Mouse (Mus musculus): ENCODE measurements around the gene Rad51d.
"Not testable (repeated sequence)": the region's sequence is repeated elsewhere in the genome, so short reads cannot be mapped to it uniquely, and the experiment has no call there.

Rad51d gene

DNA sequence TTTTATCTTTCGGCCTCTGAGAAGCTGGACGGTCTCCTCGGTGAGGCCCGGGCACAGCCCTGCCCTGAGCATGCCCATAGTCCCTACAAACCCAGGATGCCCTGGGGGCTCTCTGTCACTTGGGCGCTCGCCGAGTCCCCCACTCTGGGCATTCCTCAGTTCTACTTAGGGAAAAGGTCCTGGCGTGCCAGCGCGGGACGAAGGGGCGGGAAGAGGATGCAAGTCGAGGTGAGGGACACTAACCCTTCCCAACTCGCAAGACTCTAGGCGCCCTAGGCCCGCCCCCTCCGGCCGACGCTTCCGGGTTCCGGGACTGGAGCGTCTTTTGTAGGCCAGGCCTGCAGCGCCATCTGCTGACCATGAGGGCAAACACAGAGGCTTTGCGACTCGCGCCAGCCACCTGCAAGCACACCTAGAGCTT lies at the start of gene Rad51d:
Gene Rad51d, minus strand, starts transcription at position 273 of the 421 bp plus-strand sequence.
- DNase-seq = peak; percentile 88 to 90

DNA sequence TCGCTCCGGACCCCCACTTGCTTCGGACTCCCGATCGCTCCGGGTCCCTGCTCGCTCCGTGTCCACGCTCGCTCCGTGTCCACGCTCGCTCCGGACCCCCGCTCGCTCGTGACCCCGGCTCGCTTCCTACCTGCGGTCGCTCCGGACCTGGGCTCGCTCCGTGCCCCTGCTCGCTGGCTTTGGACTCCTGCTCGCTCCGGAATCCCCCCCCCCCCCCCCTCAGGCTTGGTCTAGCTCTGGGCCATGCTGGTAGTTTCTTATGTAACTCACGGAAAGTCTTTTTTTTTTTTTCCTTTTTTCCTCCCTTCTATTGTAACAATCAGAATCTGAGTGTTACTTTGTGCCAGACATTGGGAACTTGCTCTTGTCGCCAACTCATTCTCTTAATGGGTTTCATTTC lies 42.8 kb upstream of the Rad51d start:
- no peak for DNase-seq

DNA sequence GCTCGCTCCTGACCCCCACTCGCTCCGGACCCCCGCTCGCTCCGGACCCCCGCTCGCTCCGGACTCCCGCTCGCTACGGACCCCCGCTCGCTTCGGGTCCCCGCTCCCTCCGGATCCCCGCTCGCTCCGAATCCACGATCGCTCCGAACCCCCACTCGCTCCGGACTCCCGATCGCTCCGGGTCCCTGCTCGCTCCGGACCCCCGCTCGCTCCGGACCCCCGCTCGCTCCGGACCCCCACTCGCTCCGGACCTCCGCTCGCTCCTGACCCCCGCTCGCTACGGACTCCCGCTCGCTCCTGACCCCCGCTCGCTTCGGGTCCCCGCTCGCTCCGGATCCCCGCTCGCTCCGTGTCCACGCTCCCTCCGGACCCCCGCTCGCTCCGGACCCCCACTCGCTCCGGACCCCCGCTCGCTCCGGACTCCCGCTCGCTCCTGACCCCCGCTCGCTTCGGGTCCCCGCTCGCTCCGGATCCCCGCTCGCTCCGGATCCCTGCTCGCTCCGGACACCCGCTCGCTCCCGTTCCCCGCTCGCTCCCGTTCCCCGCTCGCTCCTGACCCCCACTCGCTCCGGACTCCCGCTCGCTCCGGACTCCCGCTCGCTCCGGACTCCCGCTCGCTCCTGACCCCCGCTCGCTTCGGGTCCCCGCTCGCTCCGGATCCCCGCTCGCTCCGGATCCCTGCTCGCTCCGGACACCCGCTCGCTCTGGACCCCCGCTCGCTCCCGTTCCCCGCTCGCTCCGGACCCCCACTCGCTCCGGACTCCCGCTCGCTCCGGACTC lies 41.4 kb upstream of the Rad51d start:
- not testable (repeated sequence) for DNase-seq

DNA sequence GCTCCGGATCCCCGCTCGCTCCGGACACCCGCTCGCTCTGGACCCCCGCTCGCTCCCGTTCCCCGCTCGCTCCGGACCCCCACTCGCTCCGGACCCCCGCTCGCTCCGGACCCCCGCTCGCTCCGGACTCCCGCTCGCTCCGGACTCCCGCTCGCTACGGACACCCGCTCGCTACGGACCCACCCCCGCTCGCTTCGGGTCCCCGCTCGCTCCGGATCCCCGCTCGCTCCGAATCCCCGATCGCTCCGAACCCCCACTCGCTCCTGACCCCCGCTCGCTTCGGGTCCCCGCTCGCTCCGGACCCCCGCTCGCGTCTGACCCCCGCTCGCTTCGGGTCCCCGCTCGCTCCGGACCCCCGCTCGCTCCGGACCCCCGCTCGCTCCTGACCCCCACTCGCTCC lies 40.7 kb upstream of the Rad51d start:
- DNase-seq = not testable (repeated sequence)

DNA sequence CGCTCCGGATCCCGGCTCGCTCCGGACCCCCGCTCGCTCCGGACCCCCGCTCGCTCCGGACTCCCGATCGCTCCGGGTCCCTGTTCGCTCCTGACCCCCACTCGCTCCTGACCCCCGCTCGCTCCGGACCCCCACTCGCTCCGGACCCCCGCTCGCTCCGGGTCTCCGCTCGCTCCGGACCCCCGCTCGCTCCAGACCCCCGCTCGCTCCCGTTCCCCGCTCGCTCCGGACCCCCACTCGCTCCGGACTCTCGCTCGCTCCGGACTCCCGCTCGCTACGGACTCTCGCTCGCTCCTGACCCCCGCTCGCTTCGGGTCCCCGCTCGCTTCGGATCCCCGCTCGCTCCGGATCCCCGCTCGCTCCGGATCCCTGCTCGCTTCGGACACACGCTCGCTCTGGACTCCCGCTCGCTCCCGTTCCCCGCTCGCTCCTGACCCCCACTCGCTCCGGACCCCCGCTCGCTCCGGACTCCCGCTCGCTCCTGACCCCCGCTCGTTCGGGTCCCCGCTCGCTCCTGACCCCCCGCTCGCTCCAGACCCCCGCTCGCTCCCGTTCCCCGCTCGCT lies 40.1 kb upstream of the Rad51d start:
- DNase-seq = not testable (repeated sequence)

DNA sequence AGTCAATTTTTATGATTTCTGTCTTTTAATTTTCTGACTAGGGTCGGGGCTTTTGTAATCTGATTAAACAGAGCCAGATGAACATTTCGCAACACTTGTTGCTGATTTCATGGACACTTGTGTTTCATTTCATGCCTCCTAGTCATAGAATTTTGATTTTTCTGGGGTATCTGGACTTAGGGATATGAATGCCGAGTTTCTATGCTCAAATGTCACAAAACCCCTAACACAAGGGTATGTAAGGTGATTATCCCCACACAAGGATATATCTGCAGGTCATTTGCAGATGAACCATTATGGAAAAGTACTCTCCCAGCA lies 39.2 kb upstream of the Rad51d start:
- DNase-seq = no peak

DNA sequence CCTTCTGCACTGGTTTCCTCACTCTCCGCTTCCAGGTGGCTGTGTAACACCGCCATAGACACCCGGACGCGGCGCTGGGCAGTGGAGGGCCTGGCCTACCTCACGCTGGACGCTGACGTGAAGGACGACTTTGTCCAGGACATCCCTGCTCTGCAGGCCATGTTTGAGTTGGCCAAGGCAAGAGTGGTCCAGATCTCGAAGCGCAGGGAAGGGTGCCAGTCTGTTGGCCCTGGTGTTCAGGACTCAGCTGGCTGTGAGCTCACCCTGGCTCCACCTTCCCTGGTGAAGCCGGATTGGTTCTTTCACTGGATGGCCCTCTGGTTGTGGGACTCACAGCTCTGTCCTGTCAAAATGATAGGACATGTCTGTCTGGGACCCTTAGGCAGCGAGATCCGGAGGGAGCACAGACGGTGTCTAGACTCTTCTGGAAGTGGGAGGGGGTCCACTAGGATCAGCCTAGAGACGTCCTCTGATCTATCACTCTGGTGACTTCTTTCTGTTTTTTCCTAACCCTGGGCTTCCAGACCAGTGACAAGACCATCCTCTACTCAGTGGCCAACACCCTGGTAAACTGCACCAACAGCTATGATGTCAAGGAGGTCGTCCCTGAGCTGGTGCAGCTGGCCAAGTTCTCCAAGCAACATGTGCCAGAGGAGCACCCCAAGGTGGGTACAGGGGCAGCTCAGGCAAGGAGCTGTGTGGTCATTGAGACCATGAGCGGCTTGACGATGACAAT lies 38.7 kb upstream of the Rad51d start:
- DNase-seq = no peak

DNA sequence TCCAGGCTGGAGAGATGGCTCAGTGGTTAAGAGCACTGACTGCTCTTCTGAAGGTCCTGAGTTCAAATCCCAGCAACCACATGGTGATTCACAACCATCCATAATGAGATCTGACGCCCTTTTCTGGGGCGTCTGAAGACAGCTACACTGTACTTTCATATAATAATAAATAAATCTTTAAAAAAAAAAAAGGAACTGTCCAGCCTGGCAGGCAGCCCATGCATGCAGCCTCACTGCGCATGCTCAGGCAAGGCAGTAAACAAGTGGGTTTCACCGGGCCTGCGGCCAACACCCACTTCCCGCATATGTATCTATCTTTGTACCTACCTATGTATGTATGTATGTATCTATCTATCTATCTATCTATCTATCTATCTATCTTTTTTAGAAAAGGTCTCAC lies 33.5 kb upstream of the Rad51d start:
- not testable (repeated sequence) for DNase-seq

DNA sequence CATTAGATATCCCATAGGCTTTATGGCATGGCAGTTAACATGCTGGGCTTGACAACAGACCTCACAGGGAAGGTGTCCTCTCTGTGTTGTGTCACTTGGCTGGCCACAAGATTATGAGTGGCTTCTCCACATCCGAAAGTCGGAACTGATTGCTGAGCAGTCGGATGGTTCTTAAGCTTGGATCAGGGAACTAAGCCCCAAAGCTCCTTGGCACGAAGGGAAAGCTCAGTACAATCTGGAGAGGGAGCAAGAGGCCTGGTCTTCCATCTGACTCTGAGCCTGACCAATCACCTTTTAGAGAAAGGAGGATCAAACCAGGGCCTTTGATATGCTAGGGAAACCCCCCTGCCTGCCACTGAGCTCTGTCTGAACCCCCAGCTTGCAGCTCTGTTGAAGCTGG lies 31.3 kb upstream of the Rad51d start:
- DNase-seq = no peak

DNA sequence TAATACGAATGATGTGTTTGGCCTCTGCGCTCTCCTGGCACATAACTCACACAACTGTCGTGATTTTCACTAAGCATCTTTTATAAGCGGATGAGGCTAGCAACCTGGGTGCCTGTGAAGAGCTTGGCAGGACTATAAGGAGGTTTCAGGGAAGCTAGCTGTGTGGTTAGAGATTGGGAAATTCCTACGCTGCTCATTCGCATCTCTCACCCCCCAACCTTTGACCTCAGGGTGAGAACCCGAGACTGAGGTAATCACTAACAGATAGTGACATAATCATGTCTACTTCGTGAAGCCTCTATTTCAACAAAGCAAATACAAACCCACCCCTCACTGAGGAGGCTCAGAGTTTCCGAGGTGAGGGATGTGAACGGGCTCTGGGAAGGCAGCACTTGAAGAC lies 30.4 kb upstream of the Rad51d start:
- no peak for DNase-seq

DNA sequence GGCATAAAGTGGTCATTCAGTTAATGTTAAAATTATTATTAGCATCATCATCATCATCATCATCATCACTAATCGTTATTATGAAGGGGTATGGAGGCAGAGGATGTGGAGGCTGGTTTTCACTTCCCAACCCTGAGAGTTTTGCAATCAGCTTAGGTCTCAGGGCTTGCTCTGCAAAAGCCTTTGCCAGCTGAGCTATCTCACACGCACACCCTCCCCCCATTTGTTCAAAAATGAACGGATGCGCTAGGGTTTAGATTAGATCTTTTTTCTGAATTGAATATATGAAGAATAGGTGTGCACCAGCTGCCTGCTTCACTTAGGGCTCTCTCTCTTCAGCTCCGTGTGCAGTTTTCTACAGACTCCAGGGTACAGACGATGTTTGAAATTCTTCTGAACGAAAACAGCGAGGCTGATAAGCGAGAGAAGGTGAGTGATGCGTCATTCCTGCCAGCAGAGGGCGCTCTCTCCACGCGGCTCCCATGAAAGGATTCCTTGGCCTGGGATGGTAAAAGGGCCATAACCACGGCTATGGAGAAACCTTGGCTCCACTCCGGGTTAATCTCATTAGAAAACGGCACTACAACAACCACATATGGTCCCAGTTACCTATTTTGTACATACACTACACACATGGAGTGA lies 24.4 kb upstream of the Rad51d start:
- peak in 1 of 2 experiments; percentile 33 for DNase-seq

DNA sequence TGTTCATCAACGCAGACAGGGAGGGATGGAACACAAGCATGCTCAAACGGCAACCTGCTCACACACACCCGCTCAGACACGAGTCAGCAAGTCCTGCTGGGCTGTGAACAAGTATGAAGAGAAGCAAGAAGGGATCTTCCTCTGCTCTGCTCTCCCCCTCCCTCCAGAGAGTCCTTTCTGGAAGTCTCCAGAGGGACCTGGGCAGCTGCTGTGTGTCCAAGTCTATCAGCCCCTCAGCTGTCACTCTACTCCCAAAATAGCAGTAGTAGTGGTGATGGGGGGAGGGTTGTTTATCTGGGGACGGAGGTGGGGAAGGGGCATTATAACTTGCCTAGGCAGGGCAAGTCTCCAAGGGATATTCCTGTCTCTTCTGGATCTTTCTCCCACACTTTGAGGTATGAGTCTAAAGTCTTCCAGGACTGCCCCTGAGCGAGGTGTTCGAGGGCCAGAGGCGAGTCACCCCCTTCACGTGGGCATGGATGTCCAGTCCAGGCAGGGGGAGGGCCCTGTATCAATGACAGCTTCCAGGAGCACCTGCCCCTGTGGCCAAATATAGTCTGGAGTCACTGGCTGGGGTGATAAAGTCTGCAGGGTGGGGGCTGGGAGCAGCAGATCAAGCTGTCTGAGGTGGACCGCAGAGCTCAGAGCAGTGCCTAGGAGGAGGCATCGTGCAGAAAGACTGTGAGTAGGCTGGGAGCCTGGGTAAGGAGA lies 20.4 kb upstream of the Rad51d start:
- DNase-seq = no peak

DNA sequence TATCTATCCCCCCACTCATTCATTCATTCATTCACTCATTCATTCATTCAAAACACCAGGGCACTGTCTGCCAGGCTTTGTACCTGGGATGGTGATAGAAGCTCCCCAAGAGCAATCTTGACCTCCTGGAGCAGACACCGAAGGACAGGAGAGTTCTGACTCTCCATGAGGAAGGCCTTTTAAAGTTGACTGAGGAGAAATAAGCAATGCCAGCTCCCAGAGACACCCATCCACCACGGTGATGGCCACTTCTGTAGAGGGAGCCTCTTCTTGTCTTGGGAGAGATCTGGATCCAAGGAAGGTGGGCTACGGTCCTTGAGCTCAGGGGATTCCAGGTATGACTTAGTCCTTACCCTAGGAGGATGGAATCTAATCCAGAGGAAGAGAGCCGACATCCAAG lies 19.8 kb upstream of the Rad51d start, which contains the start of gene Unc45b:
Gene Unc45b, plus strand, starts transcription at position 301 of the 400 bp plus-strand sequence.
- DNase-seq = no peak

DNA sequence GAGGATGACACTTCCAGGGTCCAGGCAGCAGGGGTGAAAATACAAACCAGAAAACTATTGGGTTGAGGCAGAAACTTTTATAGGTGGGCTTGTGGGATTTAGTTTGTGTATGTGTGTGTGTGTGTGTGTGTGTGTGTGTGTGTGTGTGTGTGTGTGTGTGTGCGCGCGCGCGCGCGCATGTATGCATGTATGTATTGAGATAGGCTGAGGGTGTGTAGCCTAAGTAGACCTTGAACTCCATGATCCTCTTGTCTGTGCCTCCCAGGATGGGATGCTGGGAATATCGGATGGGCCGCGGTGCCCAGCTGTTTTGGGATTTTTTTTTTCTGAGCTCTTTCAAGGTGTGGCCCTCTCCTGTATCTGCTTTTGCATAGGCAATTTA lies 18.2 kb upstream of the Rad51d start:
- DNase-seq = no peak

DNA sequence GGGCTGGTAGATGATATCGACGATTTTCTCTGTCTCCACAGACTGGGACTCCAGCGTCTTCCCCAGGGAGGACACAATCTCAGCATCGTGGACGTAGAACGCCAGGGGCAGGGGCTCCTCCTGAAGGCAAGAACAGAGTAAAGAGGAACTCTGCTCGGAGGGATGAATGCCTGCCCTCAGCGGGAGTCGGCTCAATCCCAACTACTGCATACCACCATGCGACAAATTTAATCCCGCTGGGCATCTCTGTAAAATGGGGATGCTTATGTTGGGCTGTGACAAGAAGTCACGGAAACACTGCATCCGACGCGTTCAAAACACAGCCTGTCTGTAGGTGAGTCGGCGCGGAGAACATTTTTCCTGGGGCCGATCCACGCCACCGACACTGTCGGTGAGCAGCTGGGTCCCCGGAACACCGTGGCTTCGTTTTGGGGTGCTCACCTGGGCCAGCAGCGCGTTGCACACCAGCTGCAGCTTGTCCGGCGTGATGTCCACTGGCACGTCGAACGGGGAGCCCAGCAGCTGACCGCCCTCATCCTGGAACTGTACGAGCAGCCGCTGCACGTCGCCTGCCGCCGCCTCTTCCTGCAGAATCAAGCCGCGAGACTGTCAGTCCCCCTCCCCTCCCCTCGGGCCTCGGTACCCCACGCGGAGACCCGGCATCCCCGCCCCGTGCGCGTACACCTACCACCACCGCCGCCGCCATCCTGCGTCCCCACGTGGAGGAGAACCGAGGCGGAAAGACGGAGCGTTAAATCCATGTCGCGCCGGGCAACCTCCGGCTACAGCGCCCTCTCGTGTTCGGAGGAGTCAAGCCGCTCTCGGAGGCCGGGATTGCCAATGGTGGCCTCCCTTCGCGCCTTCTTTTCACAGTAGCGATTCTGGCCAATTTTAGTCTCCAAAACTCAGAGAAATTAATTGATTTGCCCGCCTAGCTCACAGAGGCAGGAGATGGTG lies 17.5 kb upstream of the Rad51d start, which contains the start of gene Nle1:
Gene Nle1, minus strand, starts transcription at position 761 of the 957 bp plus-strand sequence.
- peak; percentile 80 to 86 for DNase-seq

DNA sequence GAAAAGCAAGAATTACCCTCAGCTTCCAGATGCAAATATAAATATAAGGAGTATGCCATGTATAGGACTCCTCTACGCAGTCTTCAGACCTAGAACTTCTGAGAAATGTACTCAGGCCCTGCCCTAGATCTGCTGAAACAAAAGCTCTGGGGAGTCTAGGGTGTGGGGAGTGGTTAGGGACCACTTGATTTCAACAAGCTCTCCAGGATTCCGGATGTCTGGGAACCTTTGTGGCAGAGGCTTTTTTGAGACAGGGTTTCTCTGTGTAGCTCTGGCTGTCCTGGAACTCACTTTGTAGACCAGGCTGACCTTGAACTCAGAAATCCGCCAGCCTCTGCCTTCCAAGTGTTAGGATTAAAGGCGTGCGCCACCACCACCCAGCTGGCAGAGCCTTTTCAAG lies 15.4 kb upstream of the Rad51d start:
- DNase-seq = no peak

DNA sequence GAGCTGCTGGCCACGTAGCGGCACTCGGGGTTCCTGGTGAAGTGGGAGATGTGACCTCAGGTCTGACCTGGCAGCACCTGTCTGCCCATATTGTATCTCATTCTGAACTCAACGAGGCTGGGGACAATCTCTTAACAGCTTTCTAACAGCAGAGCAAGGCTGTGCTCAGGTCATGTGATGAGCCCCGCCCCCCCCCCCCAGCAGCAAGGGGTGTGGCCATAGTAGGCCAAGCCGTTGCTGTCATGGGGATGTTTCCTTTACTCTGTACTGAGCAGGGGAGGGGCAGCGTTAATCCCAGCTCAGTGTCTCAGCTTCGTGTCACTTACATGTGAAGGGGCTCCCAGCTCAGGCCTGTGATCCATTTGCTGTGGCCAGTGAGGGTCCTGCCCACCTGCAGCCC lies 14.5 kb upstream of the Rad51d start:
- no peak for DNase-seq

DNA sequence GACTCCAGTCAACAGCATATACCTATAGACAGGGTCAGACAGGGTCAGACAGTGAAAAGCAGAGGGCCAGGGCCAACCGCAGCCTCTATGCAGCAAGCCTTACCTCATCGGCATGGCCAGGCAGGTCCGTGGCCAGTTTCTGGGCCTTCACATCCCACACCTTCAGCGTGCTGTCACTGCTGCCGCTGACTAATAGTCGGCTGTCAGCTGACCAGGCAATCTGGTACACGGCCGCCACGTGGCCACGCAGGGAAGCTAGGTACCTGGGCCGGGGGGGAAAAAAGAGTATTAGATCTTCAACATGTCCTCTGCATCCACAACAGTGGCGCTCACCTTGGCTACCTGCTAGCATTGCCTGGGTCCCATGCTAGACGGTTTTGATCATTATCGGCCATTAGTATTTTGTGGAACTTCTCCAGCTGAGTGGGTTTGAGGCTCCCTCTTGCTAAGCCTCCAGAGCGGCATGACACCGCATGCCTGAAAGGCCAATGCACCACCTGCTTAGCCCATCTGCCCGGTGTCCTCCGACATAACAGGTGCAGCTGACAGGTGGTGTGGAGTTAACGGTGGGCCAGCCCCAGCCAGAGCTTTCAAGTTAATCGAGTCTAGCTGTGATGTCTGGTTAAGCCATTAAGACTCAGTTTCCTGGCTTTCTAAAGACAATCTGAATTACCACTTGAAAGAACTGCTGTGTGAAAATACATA lies 11.3 kb upstream of the Rad51d start:
- DNase-seq = no peak

DNA sequence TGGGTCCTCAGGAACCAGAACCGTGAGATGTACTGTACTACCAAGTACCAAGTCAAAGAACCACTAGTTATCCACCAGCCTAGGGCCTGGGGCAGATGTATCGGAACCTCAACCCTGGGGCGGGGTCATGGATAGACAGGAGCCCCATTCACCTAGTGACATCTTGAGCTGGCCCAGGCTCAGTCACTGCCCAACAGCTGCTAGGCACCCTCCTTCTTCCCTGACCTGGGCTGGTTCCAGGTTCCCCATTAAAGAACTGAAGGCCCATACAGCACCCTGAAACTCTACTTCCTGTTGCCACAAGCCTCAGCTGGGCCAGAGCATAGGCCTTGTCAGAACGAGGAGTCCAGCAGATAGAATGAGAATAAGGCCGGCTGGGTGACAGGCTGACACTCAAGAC lies 9.3 kb upstream of the Rad51d start:
- DNase-seq = no peak

DNA sequence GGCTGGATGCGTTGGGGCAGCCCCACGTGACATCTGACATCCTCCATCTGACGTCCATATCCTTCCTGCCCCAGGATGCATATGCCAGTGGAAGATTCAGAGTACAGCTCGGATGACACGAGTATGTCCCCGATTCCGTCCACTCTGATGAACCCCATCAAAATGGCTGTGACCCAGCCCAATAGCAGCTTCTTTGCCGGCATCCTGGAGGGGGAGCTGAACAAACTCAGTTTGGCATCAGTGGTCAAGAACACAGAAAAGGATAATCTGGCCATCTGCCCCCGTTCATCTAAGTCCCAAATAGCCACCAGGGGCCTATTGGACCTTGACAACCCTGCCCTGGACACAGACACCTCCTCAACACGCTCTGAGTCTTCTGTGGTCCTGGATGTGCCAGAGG lies 7.1 kb upstream of the Rad51d start:
- no peak for DNase-seq

DNA sequence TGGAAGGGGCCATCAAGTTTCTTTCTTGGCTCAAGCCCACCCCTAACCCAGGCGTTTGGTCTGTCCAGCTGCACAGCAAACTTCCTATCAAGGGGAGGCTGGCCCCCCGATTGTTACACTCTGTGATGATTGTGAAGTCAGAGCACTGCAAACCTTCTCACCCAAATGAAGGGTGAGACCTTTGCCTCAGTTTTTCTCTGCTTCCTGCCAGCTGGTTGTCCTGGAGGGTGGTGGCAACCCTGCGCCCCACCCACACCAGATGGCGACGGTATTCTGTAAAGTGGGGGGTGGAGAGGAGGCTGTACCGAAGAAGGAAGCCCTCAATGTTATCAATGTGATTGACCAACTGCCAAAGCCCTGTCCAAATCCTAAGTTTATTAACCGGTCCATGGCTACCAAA lies 1.5 kb upstream of the Rad51d start, which contains the start of gene Fndc8:
Gene Fndc8, plus strand, starts transcription at position 189 of the 400 bp plus-strand sequence.
- DNase-seq = peak; percentile 32 to 45

All from thymus, adult 18-20 months (tissue).